Mouse (Mus musculus): ENCODE results near the gene Ate1. TPM values are rescaled to one million over a fixed set of nuclear protein-coding genes. Genes with fewer than 3 reads are reported as not detected.
A peak's percentile ranks its signal among the peaks of the same experiment; 100 is the strongest.

The Ate1 gene
- polyA plus RNA-seq, 1 experiment from 2014 or later = 56.4 TPM

DNA sequence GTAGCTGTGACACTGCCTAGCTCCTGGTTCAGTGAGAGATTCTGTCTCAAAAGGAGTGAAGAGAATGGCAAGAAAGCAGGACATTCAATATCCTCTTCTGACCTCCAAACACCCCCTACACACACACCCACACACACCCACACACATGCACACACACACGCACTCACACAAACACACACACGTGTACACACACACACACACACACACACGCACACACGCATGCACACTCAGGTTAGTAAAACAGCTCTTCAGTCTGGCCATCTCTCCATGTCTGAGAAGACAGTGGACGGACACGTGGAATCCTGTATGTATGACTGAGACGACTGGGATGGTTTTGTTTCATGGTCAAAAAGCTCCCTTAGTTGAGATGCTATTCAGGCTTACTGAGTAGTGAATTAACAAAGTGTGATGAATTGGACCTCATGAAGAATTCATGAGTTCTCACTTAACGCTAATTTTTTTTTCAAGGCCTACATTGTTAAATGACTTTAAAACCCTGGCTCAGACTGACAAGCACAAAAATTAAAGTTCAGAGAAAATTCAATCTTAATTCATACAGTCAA, 134.4 kb downstream of the Ate1 start:
- no peak for ATAC-seq (ENCODE audit: low FRiP score, low read depth)
- no peak overlapping the region for H3K4me3 ChIP-seq
- peaks cover 5% of the 10 kb centered on the region; the same call in 1 of the 2 replicates for H3K9me3 ChIP-seq
- H3K27me3 ChIP-seq = no peaks in the 10 kb centered on the region
- no peak overlapping the region for H3K9ac ChIP-seq
- H3K4me2 ChIP-seq (replicated peaks) = no peak overlapping the region
- H3K36me3 ChIP-seq = peaks cover 13% of the 10 kb centered on the region
- no peaks in the 10 kb centered on the region; the same call in 1 of the 2 replicates for H3K4me1 ChIP-seq
- 90% methylated on average over 8 of the region's 8 CpGs for WGBS
- H3K27ac ChIP-seq = no peak overlapping the region

DNA sequence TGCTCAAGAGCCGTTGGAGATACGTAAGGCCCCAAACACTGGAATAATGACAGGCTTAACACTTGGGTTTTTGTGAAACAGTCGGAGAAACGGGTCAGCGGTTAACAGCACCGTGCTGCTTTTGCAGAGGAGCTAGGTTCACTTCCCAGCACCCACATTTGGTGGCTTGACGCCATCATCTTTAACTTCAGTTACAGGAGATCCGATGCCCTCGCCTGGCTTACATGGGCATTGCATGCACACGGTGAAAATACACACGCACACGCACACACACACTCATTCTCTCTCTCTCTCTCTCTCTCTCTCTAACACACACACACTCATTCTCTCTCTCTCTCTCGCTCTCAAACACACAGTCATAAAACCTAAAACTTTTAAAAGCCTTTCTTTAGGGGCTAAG, 138.0 kb downstream of the Ate1 start:
- Histone ChIP-seq H3K9me3 (peaks cover 5% of the 10 kb centered on the region; the same call in 1 of the 2 replicates), H3K27me3 (no peaks in the 10 kb centered on the region), H3K4me1 (peaks cover 6% of the 10 kb centered on the region; the same call in 1 of the 2 replicates), H3K9ac (no peak overlapping the region), H3K27ac (no peak overlapping the region), H3K36me3 (peaks cover 3% of the 10 kb centered on the region), H3K4me2 (replicated peaks) (no peak overlapping the region), H3K4me3 (no peak overlapping the region)
- ATAC-seq (ENCODE audit: low FRiP score, low read depth) = no peak
- WGBS = 92% methylated on average over 13 of the region's 13 CpGs

DNA sequence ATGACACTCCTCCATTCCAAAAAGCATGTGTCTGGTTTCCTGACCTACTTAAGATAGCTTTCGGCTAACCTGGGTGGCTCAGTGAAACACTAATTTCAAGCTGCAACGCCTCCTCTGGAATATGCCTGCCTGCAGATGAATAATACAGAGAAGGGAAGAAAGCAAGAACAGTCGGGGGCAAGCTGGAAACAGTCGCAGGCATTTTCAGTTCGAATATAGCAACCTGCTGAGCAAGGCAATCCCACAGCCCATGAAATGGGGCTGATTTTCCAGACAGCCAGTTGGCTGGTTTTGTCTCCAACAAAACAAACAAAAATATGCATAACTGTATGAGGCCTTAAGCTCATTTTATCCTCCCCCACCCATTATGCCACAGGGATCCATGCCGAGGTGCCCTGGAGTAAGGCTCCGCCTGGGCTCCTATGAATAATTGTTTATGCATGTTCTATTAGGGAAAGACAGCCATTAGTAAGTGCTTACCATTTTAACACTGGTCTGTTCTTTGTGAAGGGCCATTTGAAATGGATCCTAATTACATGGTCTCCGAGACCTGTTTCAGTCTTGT, 138.7 kb downstream of the Ate1 start:
- no peak overlapping the region for H3K4me2 ChIP-seq (replicated peaks)
- H3K4me1 ChIP-seq = peaks cover 6% of the 10 kb centered on the region; the same call in 1 of the 2 replicates
- no peak overlapping the region for H3K4me3 ChIP-seq
- ATAC-seq (ENCODE audit: low FRiP score, low read depth) = no peak
- peaks cover 5% of the 10 kb centered on the region; the same call in 1 of the 2 replicates for H3K9me3 ChIP-seq
- no peaks in the 10 kb centered on the region for H3K36me3 ChIP-seq
- H3K27ac ChIP-seq = no peak overlapping the region
- 75% methylated on average over 8 of the region's 8 CpGs for WGBS
- no peak overlapping the region for H3K9ac ChIP-seq
- no peaks in the 10 kb centered on the region for H3K27me3 ChIP-seq

DNA sequence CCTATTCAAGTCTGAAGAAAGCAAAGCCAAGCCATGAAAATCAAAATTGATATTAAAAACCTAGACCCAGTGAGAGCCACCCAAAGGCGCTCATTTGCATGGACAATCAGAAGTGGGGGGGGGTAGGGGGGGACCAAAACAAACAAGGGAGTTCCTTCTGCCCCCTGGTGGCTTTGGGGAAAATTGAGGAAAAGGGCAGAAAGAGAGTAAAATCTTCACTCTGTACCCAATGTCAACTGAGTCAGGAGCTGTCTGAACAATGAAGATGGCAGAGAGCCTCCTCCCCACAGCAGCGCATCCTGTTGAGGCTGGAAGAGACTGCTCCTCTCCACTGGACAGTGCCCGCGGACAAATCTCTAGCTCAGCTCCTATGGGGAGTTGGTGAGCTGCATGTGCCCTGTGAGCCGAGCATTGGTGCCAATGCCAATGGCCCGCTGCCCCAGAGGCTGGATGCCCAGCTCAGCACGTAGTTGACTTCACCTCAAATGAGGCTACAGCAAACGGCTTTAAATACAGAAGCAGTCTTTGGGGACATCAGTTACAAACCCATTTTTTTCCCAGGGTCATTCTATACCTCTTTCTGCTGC, 139.3 kb downstream of the Ate1 start:
- H3K36me3 ChIP-seq = no peaks in the 10 kb centered on the region
- 81% methylated on average over 8 of the region's 8 CpGs for WGBS
- ATAC-seq (ENCODE audit: low FRiP score, low read depth) = no peak
- H3K4me2 ChIP-seq (replicated peaks) = no peak overlapping the region
- no peak overlapping the region for H3K4me3 ChIP-seq
- no peak overlapping the region for H3K9ac ChIP-seq
- H3K9me3 ChIP-seq = peaks cover 5% of the 10 kb centered on the region; the same call in 1 of the 2 replicates
- no peaks in the 10 kb centered on the region for H3K27me3 ChIP-seq
- peaks cover 6% of the 10 kb centered on the region; the same call in 1 of the 2 replicates for H3K4me1 ChIP-seq
- no peak overlapping the region for H3K27ac ChIP-seq

DNA sequence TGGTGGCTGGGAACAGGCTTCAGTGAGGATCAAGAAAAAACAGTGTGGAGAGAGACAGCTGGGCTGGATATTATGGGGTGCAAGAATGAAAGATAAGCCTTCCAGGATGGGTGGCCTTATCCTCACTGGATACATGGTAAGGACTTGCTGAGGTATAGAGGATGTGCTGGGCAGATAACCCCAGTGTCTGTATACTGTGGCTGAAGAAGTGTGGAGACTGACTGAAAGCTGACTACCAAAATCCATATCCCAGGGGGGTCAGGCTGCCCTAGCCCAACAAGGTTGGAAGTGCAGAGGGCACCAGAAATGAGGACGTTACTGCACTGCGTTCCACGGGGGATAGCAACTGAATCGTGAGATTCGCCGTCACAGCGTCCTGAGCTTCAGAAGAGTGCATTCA, 139.8 kb downstream of the Ate1 start:
- Histone ChIP-seq H3K27ac (no peak overlapping the region), H3K36me3 (no peaks in the 10 kb centered on the region), H3K4me1 (peaks cover 6% of the 10 kb centered on the region; the same call in 1 of the 2 replicates), H3K4me2 (replicated peaks) (no peak overlapping the region), H3K4me3 (no peak overlapping the region), H3K9me3 (peaks cover 5% of the 10 kb centered on the region; the same call in 1 of the 2 replicates), H3K27me3 (no peaks in the 10 kb centered on the region), H3K9ac (no peak overlapping the region)
- WGBS = 94% methylated on average over 7 of the region's 7 CpGs
- no peak for ATAC-seq (ENCODE audit: low FRiP score, low read depth)

DNA sequence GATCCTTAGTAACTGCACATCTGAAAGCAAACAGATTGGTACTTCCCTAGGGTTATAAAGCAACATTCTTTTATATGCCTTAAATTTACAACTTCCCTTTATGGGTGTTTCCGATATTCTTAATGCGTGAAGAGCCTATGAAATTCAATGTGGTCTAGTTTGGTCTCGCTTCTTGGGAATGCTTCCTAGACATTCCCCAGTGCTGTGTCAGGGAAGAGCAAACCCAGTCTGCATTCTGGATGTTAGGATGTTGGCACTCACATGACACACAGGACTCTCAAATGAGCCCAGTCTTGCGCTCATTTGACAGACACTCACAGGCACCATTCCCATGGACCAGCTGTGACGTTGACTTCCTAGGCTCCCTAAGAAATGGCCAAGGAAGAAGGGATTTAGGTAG, 140.3 kb downstream of the Ate1 start:
- Histone ChIP-seq H3K9me3 (peaks cover 5% of the 10 kb centered on the region; the same call in 1 of the 2 replicates), H3K4me3 (no peak overlapping the region), H3K4me1 (peaks cover 6% of the 10 kb centered on the region; the same call in 1 of the 2 replicates), H3K27ac (no peak overlapping the region), H3K27me3 (no peaks in the 10 kb centered on the region), H3K36me3 (no peaks in the 10 kb centered on the region), H3K9ac (no peak overlapping the region), H3K4me2 (replicated peaks) (no peak overlapping the region)
- ATAC-seq (ENCODE audit: low FRiP score, low read depth) = no peak
- 84% methylated on average over 5 of the region's 5 CpGs for WGBS

DNA sequence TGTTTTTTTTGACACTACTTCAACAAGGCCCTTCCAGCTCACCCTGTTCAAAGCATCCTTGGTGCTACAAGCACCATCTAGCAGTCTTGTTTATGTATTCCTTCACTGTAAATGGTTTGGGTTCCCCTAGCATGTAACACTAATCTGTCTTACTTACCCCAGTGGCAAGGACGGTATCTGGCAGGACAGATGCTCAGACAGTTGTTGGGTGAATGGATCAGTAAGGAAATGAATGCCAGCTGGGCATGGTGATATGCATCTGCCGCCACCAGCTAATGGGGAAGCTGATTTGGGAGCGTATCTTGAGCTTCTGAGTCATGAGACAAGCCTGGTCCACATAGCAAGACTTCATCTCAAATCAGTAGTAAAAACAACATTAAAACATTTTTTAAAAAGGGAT, 141.9 kb downstream of the Ate1 start:
- WGBS = 74% methylated on average over 3 of the region's 3 CpGs

DNA sequence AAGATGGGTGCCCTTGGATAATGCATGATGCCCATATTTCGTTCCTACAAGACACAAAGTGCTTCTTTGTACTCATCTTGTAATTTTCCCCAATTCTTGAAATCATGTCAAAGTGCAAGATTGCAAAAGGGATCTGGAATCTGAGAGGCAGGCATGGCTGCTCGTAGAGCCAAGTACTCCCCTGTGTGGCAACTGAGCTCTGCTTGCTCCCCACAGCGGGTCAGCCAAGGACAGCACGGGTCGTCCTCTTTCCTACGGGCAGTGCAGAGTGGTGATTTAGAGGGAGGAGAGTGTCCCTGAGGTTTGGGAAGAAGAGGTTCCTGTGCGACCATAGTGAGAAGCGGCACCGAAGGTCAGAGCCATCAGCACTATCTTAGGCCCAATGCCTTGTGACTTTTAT, 145.9 kb downstream of the Ate1 start:
- no peak overlapping the region for H3K9ac ChIP-seq
- no peaks in the 10 kb centered on the region for H3K9me3 ChIP-seq
- H3K4me2 ChIP-seq (replicated peaks) = no peak overlapping the region
- H3K4me1 ChIP-seq = peaks cover 7% of the 10 kb centered on the region; the same call in 1 of the 2 replicates
- H3K36me3 ChIP-seq = no peaks in the 10 kb centered on the region
- 80% methylated on average over 9 of the region's 9 CpGs for WGBS
- ATAC-seq (ENCODE audit: low FRiP score, low read depth) = no peak
- H3K27ac ChIP-seq = no peak overlapping the region
- H3K27me3 ChIP-seq = no peaks in the 10 kb centered on the region
- no peak overlapping the region for H3K4me3 ChIP-seq

More for the DNA sequence above, 141.9 kb downstream of the Ate1 start:
- no peak overlapping the region for H3K4me2 ChIP-seq (replicated peaks)
- H3K9me3 ChIP-seq = peaks cover 5% of the 10 kb centered on the region; the same call in 1 of the 2 replicates
- H3K36me3 ChIP-seq = no peaks in the 10 kb centered on the region
- H3K27me3 ChIP-seq = no peaks in the 10 kb centered on the region
- H3K9ac ChIP-seq = no peak overlapping the region
- H3K4me1 ChIP-seq = peaks cover 10% of the 10 kb centered on the region
- H3K27ac ChIP-seq = no peak overlapping the region
- no peak for ATAC-seq (ENCODE audit: low FRiP score, low read depth)
- no peak overlapping the region for H3K4me3 ChIP-seq

DNA sequence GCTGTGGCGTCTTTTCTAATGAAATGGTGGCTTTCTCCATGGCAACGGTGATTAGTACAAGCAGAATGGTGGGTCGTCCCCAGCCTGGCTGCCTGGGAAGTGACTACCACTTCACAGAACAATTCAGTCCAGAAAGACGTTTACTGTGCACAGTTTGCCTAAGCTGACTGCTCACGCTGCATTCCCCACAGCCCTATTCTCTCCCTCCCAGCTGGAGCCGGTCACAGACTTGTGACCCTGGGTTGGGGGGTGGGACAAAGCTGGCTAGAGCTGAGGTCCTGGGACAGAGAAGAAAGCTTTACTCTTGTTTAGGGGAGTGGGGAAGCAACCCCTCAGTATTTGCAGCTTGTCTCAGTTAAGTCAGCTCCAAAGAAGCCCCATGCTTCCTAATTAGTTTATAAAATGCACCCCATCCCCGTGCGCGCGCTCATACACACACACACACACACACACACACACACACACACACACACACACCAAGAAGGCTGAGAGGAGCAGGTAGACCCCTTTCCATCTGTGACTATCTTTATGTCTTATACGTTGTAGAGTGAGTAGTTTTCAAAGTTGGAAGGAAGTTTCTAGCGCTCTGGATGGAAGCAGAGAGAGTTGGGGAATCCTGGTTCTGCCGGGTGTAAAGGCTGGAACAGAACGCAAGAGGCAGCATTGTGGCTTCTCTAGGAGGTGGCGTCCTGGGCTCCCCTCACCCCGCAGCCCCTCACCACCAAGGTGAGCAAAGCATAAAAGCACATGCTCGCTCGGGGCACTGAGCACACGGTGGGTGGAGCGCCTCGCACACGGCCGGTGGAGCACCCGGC, 151.1 kb downstream of the Ate1 start:
- peak; percentile 11; the same call in 1 of the 2 replicates for ATAC-seq (ENCODE audit: low FRiP score, low read depth)
- 48% methylated on average over 24 of the region's 24 CpGs for WGBS
- Histone ChIP-seq H3K36me3 (no peaks in the 10 kb centered on the region), H3K4me3 (no peak overlapping the region), H3K9me3 (peaks cover 4% of the 10 kb centered on the region; the same call in 1 of the 2 replicates), H3K4me2 (replicated peaks) (peak overlapping the region; percentile 35), H3K4me1 (peaks cover 25% of the 10 kb centered on the region), H3K27me3 (no peaks in the 10 kb centered on the region), H3K9ac (no peak overlapping the region), H3K27ac (no peak overlapping the region)

DNA sequence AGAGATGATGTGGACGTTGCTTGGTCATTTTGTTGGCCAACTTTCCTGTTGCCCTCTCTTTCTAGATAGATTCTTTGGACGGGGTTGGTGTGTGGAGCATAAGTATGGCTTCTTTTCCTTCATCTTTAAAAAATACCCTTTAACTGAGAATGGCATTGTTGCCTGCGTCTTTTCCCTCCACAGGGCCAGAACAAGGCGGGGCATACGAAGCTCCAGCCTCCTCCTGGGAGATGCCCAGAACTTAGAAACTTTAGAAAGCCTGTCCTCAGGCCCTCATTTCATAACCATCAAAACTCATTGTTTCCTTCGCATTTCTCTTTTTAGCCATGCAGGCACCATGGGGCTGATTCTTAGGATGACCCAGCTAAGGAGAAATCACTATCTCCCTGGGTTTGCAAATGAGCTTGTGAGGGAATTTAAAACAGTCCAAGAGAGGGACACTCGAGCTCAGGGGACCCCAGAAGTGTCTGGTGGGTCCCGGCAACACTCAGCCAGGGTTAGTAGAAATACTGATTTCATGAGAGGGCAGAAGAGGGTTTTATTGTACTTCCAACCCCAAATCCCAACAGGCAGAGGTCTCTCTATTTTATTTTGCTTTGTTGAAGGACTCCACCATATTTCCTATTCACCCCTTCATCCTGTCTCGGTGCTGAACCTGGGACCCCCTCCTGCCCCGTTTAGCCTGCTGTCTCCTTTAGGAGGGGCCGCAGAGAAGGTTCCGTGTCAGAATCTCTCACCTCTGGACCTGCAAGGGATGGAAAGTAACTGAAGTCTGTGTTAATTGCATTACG, 151.9 kb downstream of the Ate1 start:
- no peaks in the 10 kb centered on the region for H3K36me3 ChIP-seq
- no peak overlapping the region for H3K27ac ChIP-seq
- no peak overlapping the region for H3K4me3 ChIP-seq
- H3K27me3 ChIP-seq = no peaks in the 10 kb centered on the region
- 42% methylated on average over 13 of the region's 13 CpGs for WGBS
- peak overlapping the region; percentile 35 for H3K4me2 ChIP-seq (replicated peaks)
- H3K9ac ChIP-seq = no peak overlapping the region
- peaks cover 4% of the 10 kb centered on the region; the same call in 1 of the 2 replicates for H3K9me3 ChIP-seq
- no peak for ATAC-seq (ENCODE audit: low FRiP score, low read depth)
- H3K4me1 ChIP-seq = peaks cover 25% of the 10 kb centered on the region

DNA sequence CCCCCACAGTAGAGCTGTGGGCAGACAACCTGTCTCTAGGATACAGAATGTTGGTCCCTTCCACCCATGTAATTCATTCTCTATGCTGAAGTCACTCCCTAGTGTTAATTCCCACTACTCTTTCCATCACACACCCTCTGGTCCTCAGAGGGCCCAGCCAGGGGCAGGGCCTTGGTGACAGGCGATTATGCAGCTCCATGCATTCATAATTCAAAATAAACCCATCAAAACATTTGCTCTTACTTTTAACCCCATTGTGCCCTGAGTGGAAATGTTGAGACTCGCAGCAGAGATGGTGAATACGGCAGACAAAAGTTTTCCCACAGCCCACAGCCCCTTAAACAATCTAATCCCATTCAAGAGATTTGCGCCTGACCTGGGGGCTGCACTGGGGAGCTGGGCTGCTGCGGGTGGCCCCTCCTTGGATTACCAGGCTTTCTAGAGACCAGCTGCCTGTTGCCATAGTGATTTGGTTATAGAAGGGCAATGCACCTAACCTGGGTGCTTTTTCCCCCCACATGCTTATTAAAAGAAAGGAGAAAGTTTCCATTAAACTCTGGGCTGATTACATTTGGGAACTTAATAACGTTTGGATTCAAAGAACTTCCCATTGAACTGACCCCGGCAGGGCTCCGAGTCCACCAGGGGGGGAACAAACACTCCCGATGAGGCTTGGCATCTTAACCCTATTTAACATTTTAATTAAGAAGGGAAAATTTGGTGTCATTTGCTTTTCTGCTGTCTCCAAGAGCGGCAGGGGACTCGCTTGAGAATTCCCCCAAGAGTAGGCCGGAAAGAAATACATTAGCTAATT, 152.7 kb downstream of the Ate1 start:
- Histone ChIP-seq H3K9ac (no peak overlapping the region), H3K9me3 (peaks cover 4% of the 10 kb centered on the region; the same call in 1 of the 2 replicates), H3K36me3 (no peaks in the 10 kb centered on the region), H3K4me1 (peaks cover 25% of the 10 kb centered on the region), H3K4me2 (replicated peaks) (no peak overlapping the region), H3K27me3 (no peaks in the 10 kb centered on the region), H3K4me3 (no peak overlapping the region), H3K27ac (no peak overlapping the region)
- WGBS = 36% methylated on average over 12 of the region's 12 CpGs
- ATAC-seq (ENCODE audit: low FRiP score, low read depth) = no peak

All from limb, embryonic 13.5 days (tissue).